In the genomic region with DNA sequence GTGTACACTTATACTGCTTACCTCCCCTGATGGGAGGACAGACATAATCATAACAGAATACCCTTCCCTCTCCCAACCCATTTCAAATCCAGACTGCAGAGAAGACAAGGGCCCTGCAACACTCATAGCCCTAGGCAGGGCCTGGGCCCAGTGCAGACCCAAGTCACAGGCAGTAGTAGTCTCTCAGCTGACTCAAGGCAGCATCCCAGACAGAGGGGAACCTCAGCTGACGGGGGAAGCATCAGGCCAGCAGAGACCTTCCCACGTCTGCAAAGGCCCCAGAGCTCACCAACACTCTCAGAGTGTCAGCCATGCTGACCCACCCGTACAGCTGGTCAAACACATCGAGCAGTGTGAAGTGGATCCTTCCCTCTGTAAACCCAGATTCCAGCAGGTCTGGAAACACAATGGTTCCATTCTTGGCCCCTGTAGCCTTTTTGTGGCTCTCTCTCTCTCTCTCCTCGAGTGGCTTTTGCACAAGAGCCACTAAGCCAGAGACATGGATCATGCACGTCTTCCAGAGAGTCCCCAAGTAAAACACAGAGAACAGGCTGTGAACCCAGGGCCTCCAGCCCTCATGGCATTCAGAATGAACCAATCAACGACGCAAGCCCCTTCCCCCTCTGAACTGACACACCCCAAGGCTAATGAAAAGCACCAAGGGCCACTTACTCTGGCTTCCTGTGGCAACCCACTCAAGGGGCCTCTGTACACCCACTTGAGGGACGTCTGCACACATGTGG, we compare ENCODE assay signal across 22 mouse cellular contexts. TPM values are rescaled to one million over a fixed set of nuclear protein-coding genes. Genes with fewer than 3 reads are reported as not detected.
DNase-seq lines count a peak whose midpoint lies in the region; ATAC-seq and TF ChIP-seq lines count a peak whose summit lies in the region.
"Had no signal": no experiment of that assay in that cellular context is flagged by ENCODE, and none has a peak within 500 bp of the region (broad histone marks: within the 10 kb centered on the region; RNA-seq: fewer than 3 reads in every experiment).

No protein-coding gene starts in this region.

- H3K27ac ChIP-seq in forebrain, embryonic 10.5 days: 0 out of 2 replicates have a peak overlapping the region, but pooled peaks have one; percentile 12
- no peak overlapping the region for H3K27ac ChIP-seq in forebrain, embryonic 15.5 days (replicated peaks)
- H3K27ac ChIP-seq in spleen, adult 2 months (ENCODE audit: insufficient read depth, low read length): peak overlapping the region; percentile 27; the same call in 1 of the 2 replicates
- H3K27ac ChIP-seq in limb, embryonic 10.5 days: peak overlapping the region; percentile 54; the same call in 1 of the 2 replicates
- H3K27ac ChIP-seq: embryonic facial prominence, embryonic 15.5 days; heart, embryonic 13.5 days; hindbrain, postnatal 0 days; liver, embryonic 15.5 days; midbrain, embryonic 12.5 days; stomach, embryonic 15.5 days had no signal

- TF ChIP-seq CTCF in spleen, adult 2 months (IDR thresholded peaks at IDR 0.05; ENCODE audit: extremely low read depth, insufficient read depth, insufficient read length, insufficient replicate concordance): no peak

- no peak for DNase-seq in forebrain, embryonic 10.5 days (ENCODE audit: extremely low spot score, low spot score)
- DNase-seq in lung, adult 18-20 months: peak; percentile 19 to 44
- no peak for DNase-seq in lung, postnatal 36 days
- DNase-seq in spleen, adult 2 months (ENCODE audit: low read depth in 1 of 2, low spot score in 2 of 2): no peak
- no peak for DNase-seq in spleen, adult 18-20 months
- DNase-seq in limb, embryonic 10.5 days (ENCODE audit: low spot score): no peak
- DNase-seq: adrenal gland, postnatal 25 days; cerebellum, adult 8-10 months; cerebellum, postnatal 36 days; embryo, embryonic 11 days; heart, postnatal 14 days; left cerebral cortex, postnatal 4 days; right cerebral cortex, postnatal 25 days had no signal

- TF ChIP-seq POLR2A in spleen, adult 2 months (IDR thresholded peaks at IDR 0.05; ENCODE audit: low read depth, low read length): no peak

- WGBS in forebrain, embryonic 10.5 days: 70% methylated on average over 9 of the region's 9 CpGs
- 71% methylated on average over 9 of the region's 9 CpGs for WGBS in forebrain, embryonic 15.5 days
- 83% methylated on average over 9 of the region's 9 CpGs for WGBS in spleen, adult 2 months
- WGBS in limb, embryonic 10.5 days: 81% methylated on average over 9 of the region's 9 CpGs

- H3K4me3 ChIP-seq in forebrain, embryonic 10.5 days: no peak overlapping the region
- no peak overlapping the region for H3K4me3 ChIP-seq in forebrain, embryonic 15.5 days
- no peak overlapping the region for H3K4me3 ChIP-seq in spleen, adult 2 months (ENCODE audit: extremely low read depth, insufficient read depth, insufficient read length)
- H3K4me3 ChIP-seq in limb, embryonic 10.5 days: no peak overlapping the region
- H3K4me3 ChIP-seq: embryonic facial prominence, embryonic 15.5 days; heart, embryonic 13.5 days; liver, embryonic 15.5 days; midbrain, embryonic 12.5 days; stomach, embryonic 15.5 days had no signal

- peaks cover 6% of the 10 kb centered on the region; the same call in 1 of the 2 replicates for H3K9me3 ChIP-seq in forebrain, embryonic 10.5 days
- H3K9me3 ChIP-seq in forebrain, embryonic 15.5 days: no peaks in the 10 kb centered on the region
- no peaks in the 10 kb centered on the region for H3K9me3 ChIP-seq in limb, embryonic 10.5 days (replicated peaks)
- H3K9me3 ChIP-seq: embryonic facial prominence, embryonic 15.5 days; heart, embryonic 13.5 days; liver, embryonic 15.5 days; midbrain, embryonic 12.5 days; stomach, embryonic 15.5 days had no signal

- no peak for ATAC-seq in forebrain, embryonic 15.5 days (replicated peaks)
- ATAC-seq in erythroblast, adult 5-6 weeks (replicated peaks; ENCODE audit: low FRiP score, poor library complexity, severe bottlenecking): no peak
- ATAC-seq: hindbrain, postnatal 0 days; intestine, postnatal 0 days had no signal

- H3K4me2 ChIP-seq in forebrain, embryonic 15.5 days (replicated peaks): no peak overlapping the region
- H3K4me2 ChIP-seq: embryonic facial prominence, embryonic 15.5 days; heart, embryonic 13.5 days; liver, embryonic 15.5 days; midbrain, embryonic 12.5 days; stomach, embryonic 15.5 days had no signal

- H3K27me3 ChIP-seq in forebrain, embryonic 10.5 days (ENCODE audit: poor library complexity, severe bottlenecking): no peaks in the 10 kb centered on the region
- no peaks in the 10 kb centered on the region for H3K27me3 ChIP-seq in forebrain, embryonic 15.5 days
- no peaks in the 10 kb centered on the region for H3K27me3 ChIP-seq in spleen, adult 2 months (ENCODE audit: control insufficient read depth, insufficient read depth, low read length)
- peaks cover 28% of the 10 kb centered on the region for H3K27me3 ChIP-seq in limb, embryonic 10.5 days (ENCODE audit: low read depth, poor library complexity, severe bottlenecking)
- H3K27me3 ChIP-seq: liver, embryonic 15.5 days had no signal

- peaks cover 82% of the 10 kb centered on the region for H3K4me1 ChIP-seq in forebrain, embryonic 10.5 days
- peaks cover 74% of the 10 kb centered on the region for H3K4me1 ChIP-seq in forebrain, embryonic 15.5 days
- peaks cover 52% of the 10 kb centered on the region; the same call in 1 of the 2 replicates for H3K4me1 ChIP-seq in spleen, adult 2 months (ENCODE audit: control insufficient read depth, insufficient read depth, insufficient read length)
- H3K4me1 ChIP-seq in limb, embryonic 10.5 days: peaks cover 50% of the 10 kb centered on the region

- no peak overlapping the region for H3K9ac ChIP-seq in forebrain, embryonic 15.5 days (replicated peaks)
- H3K9ac ChIP-seq: embryonic facial prominence, embryonic 15.5 days; heart, embryonic 13.5 days; liver, embryonic 15.5 days; midbrain, embryonic 12.5 days; stomach, embryonic 15.5 days had no signal

- peaks cover 78% of the 10 kb centered on the region for H3K36me3 ChIP-seq in forebrain, embryonic 10.5 days (replicated peaks)
- 0 out of 2 replicates have a peak, but pooled peaks cover 7% of the 10 kb centered on the region for H3K36me3 ChIP-seq in forebrain, embryonic 15.5 days
- peaks cover 4% of the 10 kb centered on the region; the same call in 1 of the 2 replicates for H3K36me3 ChIP-seq in spleen, adult 2 months (ENCODE audit: control insufficient read depth, insufficient read depth, low read length)
- peaks cover 25% of the 10 kb centered on the region for H3K36me3 ChIP-seq in limb, embryonic 10.5 days
- H3K36me3 ChIP-seq: embryonic facial prominence, embryonic 15.5 days; heart, embryonic 13.5 days; stomach, embryonic 15.5 days had no signal

RNA-seq across cellular contexts. Expression of gene Ccdc88c, which starts 7.2 kb away (rescaled TPM):
- polyA plus RNA-seq in forebrain, embryonic 10.5 days (2016; fragmentation: Nextera tagmentation; extraction: Ambion mirVana): 19.8 and 22.6 TPM in 2 replicates
- 18.3 and 20.3 TPM in 2 replicates for polyA plus RNA-seq in forebrain, embryonic 15.5 days (2015; fragmentation: Nextera tagmentation; extraction: Ambion mirVana)
- 48.3 and 51.8 TPM in 2 replicates for polyA plus RNA-seq in spleen, adult 2 months (2012; rRNA removed)
- 4.9 and 5.1 TPM in 2 replicates for polyA plus RNA-seq in limb, embryonic 10.5 days (2016; fragmentation: Nextera tagmentation; extraction: Ambion mirVana)
- 56.1 and 68.1 TPM in 2 replicates for total RNA-seq in erythroblast, adult 5-6 weeks (2015; ENCODE audit: low replicate concordance)
- total RNA-seq in erythroblast, adult 5-6 weeks (2017; ENCODE audit: low replicate concordance): 180 TPM in 2 replicates

Comparison
In these comparisons a context has a peak if more than half of its experiments do, and no peak if none do; other contexts are left out.
1. DNase-seq: peak in lung, adult 18-20 months (2 of 2); none in forebrain, embryonic 10.5 days (single experiment), lung, postnatal 36 days (single experiment), spleen, adult 2 months (0 of 2), spleen, adult 18-20 months (0 of 2) and limb, embryonic 10.5 days (single experiment).